Mouse (Mus musculus): ENCODE results near the gene Tbc1d5.
"Not testable (repeated sequence)": the region's sequence is repeated elsewhere in the genome, so short reads cannot be mapped to it uniquely, and the experiment has no call there.

Gene Tbc1d5

DNA sequence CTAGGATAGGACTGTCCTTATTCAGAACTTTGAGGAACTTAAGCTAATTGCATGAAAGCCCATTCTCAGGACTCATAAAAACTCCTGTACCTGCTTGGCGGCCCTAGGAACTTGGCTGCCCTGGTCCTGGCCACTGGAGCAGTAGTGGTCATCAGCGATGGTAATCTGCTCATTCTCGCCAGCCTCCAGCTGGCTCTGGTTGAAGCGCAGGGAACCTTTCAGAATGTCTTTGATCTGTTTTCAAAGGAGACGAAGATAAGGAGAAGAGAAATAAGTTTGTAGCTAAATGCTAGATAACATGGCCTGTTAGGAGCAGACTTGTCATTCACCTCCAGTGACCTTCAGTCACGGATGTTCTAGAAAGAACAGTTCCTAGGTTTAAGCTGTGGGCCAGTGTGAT is 437.8 kb downstream of the Tbc1d5 start:
- DNase-seq (ENCODE audit: low read depth, low spot score) = no peak

GRCm38 (mm10) chr17:50740804-50741203 is 438.3 kb downstream of the Tbc1d5 start:
- no peak for DNase-seq (ENCODE audit: low read depth, low spot score)

- no peak for DNase-seq (ENCODE audit: low read depth, low spot score)
Measured at GRCm38 (mm10) chr17:50738476-50738875, 440.7 kb downstream of the Tbc1d5 start.

DNA sequence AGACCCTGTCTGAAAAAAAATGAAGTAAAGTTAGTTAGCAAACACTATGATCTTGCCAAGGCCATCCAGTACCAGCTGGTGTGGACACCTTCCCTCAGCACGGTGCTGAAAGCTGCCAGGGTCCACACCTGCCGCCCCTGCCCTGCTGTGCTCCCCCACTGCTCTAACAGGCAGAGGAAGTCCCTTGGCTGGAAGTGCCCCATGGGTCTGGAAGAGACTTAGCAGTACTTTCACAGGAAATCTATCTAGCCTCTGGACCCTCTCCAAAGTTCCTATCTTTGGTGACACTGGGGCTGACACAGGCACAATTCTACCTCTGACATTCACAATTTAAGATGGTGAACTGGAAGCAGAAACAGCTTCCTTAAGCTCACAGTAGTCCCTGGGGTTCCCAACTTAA is 442.1 kb downstream of the Tbc1d5 start:
- no peak for DNase-seq (ENCODE audit: low read depth, low spot score)

GRCm38 (mm10) chr17:50735955-50736533 is 443.1 kb downstream of the Tbc1d5 start:
- no peak for DNase-seq (ENCODE audit: low read depth, low spot score)

DNA sequence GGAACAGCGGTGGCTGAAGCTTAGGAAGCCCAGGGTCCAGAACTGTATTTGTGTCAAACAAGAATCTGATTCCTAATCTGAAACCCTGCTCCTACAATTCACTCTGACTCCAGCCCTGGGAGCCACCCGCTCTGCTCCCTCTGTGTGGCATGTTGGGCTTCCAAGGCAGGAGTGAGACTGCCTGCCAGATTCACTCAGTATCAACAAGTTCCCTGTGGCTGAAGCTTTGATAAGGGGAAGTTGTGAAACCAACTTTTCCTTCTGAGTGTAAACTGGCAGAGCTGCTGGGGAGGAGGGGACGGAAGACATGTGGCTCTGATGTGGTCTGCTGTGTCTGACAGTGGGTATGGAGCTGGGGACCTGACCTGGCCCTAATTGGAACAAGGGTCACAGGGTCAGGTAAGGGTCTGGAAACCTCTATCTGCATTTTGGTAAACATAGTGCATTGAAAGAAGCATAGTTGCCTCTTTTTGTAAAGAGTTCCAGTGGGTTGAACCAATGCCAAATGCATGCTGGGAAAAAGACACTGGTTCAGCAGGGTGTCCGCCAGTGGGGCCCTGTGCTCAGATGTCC is 443.7 kb downstream of the Tbc1d5 start:
- DNase-seq (ENCODE audit: low read depth, low spot score) = no peak

- no peak for DNase-seq (ENCODE audit: low read depth, low spot score)
Measured at GRCm38 (mm10) chr17:50734781-50735180, 444.4 kb downstream of the Tbc1d5 start.

DNA sequence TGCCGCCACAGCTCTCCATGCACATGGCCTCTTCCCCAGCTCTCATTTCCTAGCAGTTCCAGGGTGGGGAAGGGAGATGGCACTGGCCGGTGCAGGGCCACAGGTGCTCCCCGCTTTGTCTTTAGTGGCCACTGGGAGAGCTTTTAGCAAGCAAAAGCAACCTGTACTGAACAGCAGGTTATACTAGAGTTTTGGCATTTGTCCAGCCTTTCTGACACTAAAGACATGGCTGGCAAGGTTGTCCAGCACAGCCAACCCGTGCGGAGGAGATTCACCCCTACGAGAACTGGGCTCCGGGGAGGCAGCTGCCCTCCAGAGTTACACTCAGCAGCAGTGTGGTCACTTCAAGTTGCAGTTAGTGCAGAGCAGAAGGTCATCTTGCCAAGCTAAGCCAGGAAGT is 445.8 kb downstream of the Tbc1d5 start:
- DNase-seq (ENCODE audit: low read depth, low spot score) = no peak

DNA sequence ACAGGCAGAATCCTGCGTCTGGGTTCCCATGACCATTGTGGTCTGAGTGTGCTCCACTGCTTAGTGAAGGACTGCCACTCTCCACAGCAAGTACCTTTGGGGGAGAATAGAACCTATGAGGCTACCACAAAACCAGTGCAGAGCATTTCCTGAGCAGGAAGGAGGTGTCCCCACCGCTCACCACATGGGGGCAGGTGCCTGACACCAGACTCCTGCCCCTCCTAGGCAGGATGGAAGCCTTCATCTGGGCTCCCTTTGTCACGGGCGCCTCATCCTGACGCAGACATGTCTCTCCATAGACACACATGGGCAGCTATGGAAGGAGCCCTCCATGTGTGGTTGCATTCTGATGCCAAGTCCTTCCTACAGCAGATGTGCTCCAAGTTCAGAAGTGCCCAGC is 447.3 kb downstream of the Tbc1d5 start:
- DNase-seq (ENCODE audit: low read depth, low spot score) = no peak

GRCm38 (mm10) chr17:50730896-50731295 is 448.3 kb downstream of the Tbc1d5 start:
- DNase-seq (ENCODE audit: low read depth, low spot score) = no peak

DNA sequence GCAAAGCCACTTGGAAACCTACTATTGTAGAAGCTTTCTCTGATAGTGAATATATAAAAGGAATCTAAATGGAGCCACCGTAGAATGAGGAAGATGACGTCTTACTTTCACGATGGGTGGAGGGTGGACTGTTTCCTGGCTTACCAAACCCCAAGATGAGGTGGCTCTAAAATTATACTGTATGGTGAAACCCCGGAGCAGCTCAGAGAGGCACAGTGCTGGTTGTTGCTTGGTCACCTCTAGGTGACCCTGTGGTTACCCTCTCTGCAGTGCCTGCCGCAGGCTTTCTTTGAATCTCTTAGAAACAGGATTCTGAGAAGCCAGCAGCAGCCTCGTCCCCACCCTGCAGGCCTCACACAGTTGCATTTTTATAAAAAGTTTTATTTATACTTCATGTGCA is 449.6 kb downstream of the Tbc1d5 start:
- DNase-seq (ENCODE audit: low read depth, low spot score) = no peak

DNA sequence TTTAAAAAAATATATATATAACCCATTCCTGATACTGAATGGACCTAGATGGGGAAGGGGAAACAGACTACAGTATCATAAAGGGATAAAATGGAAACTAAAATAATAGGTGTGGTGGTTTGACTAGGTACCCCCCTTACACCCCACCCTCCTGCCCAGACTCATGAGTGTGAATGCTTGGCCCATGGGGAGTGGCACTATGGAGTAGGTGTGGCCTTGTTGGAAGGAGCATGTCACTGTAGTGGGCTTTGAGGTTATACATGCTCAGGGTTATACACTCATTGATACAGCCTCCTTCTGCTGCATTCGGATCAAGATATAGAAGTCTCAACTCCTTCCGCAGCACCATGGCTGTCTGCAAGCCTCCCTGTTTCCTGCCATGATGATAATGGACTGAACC is 450.1 kb downstream of the Tbc1d5 start:
- DNase-seq (ENCODE audit: low read depth, low spot score) = no peak

DNA sequence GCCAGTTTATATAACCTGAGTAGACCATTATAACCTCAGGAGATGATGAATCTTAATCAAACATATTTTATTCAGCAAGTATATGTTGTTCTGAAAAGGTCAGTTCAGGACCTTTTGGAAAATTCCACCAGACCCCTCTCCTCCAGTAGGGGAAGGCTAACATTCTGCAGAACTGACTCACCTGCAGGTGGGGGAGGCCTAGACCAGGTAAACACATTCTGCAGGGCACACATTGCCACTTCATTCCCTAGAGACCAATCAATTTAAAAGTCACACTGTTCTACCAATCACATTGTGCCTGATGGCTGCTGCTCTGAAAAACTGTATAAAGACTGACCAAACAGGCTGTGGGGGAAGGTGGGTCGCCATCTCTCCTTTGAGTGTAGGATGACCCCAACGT is 452.9 kb downstream of the Tbc1d5 start:
- no peak for DNase-seq (ENCODE audit: low read depth, low spot score)

DNA sequence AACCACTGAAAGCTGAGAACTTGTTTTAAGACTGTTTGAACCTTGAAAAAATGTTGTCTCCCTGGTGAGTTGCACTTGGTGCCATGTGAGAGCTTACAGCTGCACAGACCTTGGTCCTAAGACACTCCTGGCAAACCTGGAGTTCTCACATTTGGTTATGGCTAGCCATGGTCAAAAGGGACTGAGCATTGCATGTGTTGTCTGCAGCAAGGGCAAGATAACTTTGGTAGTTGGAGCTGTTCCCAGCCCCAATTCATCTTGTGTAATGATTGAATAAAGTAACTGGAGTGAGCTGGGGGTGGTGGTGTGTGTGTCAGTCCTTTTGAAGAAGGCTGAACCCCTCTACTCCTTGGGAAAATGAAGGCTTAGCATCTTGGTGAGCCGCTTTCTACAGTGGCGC is 454.8 kb downstream of the Tbc1d5 start:
- no peak for DNase-seq (ENCODE audit: low read depth, low spot score)

- DNase-seq (ENCODE audit: low read depth, low spot score) = no peak
Measured at GRCm38 (mm10) chr17:50717586-50717985, 461.6 kb downstream of the Tbc1d5 start.

- DNase-seq (ENCODE audit: low read depth, low spot score) = no peak
Measured at GRCm38 (mm10) chr17:50710497-50711222, 468.5 kb downstream of the Tbc1d5 start.

- DNase-seq (ENCODE audit: low read depth, low spot score) = not testable (repeated sequence)
Measured at GRCm38 (mm10) chr17:50698410-50698809, 480.7 kb downstream of the Tbc1d5 start.

DNA sequence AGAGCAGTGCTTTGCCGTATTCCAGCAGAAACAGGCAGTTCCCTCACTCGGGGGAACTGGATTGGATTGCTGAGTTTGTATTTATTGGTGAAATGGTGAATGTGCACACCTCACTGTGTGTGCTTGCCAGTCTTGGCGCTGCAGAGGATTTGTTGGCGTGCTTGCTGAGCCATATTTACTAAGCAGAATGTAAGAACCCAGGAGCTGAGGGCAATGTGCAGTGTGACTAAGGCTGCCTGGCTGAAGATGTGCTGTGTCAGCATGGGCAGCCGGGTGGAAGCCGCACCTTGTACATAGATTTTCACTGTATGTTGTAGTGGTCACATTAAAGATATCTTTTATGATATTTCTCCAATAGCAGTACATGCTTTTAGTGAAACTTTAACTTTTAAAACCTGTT is 491.0 kb downstream of the Tbc1d5 start:
- DNase-seq (ENCODE audit: low read depth, low spot score) = no peak

DNA sequence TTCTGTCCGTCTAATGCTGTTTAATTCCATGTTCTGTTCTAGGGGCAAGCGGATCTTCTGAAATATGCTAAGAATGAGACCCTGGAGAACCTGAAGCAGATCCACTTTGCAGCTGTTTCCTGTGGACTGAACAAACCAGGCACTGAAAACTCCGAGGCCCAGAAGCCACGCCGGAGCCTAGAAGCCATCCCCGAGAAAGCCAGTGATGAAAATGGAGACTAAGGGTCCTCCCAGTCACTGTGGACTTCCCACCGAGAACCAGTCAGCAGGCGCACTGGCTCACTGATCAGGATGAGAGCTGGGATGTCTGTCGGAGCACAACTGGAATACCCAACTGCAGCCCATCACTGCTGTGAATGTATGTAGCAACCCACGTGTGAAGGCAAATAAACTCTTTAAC is 491.5 kb downstream of the Tbc1d5 start:
- no peak for DNase-seq (ENCODE audit: low read depth, low spot score)

GRCm38 (mm10) chr17:50684960-50685645 is 494.0 kb downstream of the Tbc1d5 start:
- no peak for DNase-seq (ENCODE audit: low read depth, low spot score)

Measured in A20 (cell line).